Mouse (Mus musculus) CH12.LX (cell line): ENCODE measurements around the gene Sprr1a. TPM values are rescaled to one million over a fixed set of nuclear protein-coding genes. Genes with fewer than 3 reads are reported as not detected.

Experiments used
- DNase-seq: peaks from one replicate; pipeline ENCODE4 v3.0.0-alpha.2; 2013; ENCODE audit errors: extremely low read depth
- H3K27ac ChIP-seq: 2 replicates; pipeline ENCODE4 v1.5.1; 2012; ENCODE audit warnings: low read depth, mild to moderate bottlenecking, control low read depth, moderate library complexity; ENCODE audit not compliant: insufficient read depth
- H3K27me3 ChIP-seq: replicated peaks from 2 replicates; pipeline ENCODE3; 2012; ENCODE audit warnings: inconsistent platforms
- H3K36me3 ChIP-seq, 2 experiments: replicated peaks in 1 of 2; 2 replicates each; pipeline versions ENCODE3 to v1.6.1; 2012; ENCODE audit warnings: inconsistent platforms in 1 of 2, low read length in 1 of 2, mild to moderate bottlenecking in 1 of 2, mixed read lengths in 1 of 2, moderate library complexity in 1 of 2; ENCODE audit not compliant: control insufficient read depth in 1 of 2, insufficient read depth in 1 of 2
- H3K4me1 ChIP-seq, 2 experiments: 2 replicates each; pipeline ENCODE4 v1.6.1; 2012; ENCODE audit warnings: inconsistent platforms in 1 of 2, moderate library complexity in 1 of 2; ENCODE audit not compliant: insufficient read depth in 2 of 2, control insufficient read depth in 1 of 2
- H3K4me2 ChIP-seq: 2 replicates; pipeline ENCODE4 v1.6.1; 2012; ENCODE audit warnings: low read depth, mild to moderate bottlenecking, control low read depth; ENCODE audit not compliant: poor library complexity, insufficient read depth, severe bottlenecking
- H3K4me3 ChIP-seq, 3 experiments: fragments of 150-350 bp in 1 of 3; sonication (generic) in 1 of 3; replicated peaks in 1 of 3; 2 replicates each; pipeline versions ENCODE3 to v1.5.1; 2011 to 2012; ENCODE audit warnings: low read depth in 2 of 3, low read length in 2 of 3, mild to moderate bottlenecking in 2 of 3, moderate library complexity in 2 of 3, control low read depth in 1 of 3, improper control_type of control experiment in 1 of 3, inconsistent platforms in 1 of 3, mixed read lengths in 1 of 3; ENCODE audit not compliant: poor library complexity in 1 of 3
- H3K79me2 ChIP-seq: replicated peaks from 2 replicates; pipeline ENCODE4 v1.6.1; 2012; ENCODE audit warnings: mild to moderate bottlenecking, moderate library complexity; ENCODE audit not compliant: control insufficient read depth, poor library complexity, insufficient read depth, severe bottlenecking; ENCODE audit errors: extremely low read depth
- H3K9ac ChIP-seq: 2 replicates; pipeline ENCODE4 v1.6.1; 2012; ENCODE audit warnings: low read depth, mild to moderate bottlenecking, control low read depth, moderate library complexity; ENCODE audit not compliant: insufficient read depth
- H3K9me3 ChIP-seq: replicated peaks from 2 replicates; pipeline ENCODE3; 2012; ENCODE audit warnings: low read length, inconsistent platforms, mixed read lengths
- ELF1 ChIP-seq: IDR thresholded peaks from 2 replicates; pipeline ENCODE4 v1.6.1; 2014; ENCODE audit warnings: low read depth, mild to moderate bottlenecking, inconsistent platforms, low read length, improper control_type of control experiment
- GABPA ChIP-seq: IDR thresholded peaks from 2 replicates; pipeline ENCODE4 v1.6.1; 2012; ENCODE audit warnings: low read depth, low read length, improper control_type of control experiment, inconsistent platforms; ENCODE audit not compliant: insufficient replicate concordance
- HCFC1 ChIP-seq: IDR thresholded peaks from 2 replicates; pipeline ENCODE4 v1.6.1; 2012; ENCODE audit warnings: low read depth, mild to moderate bottlenecking, inconsistent platforms, low read length, improper control_type of control experiment
- KAT2A ChIP-seq: IDR thresholded peaks from 2 replicates; pipeline ENCODE4 v1.6.1; 2012; ENCODE audit warnings: low read length, improper control_type of control experiment, inconsistent platforms; ENCODE audit not compliant: insufficient replicate concordance
- MAX ChIP-seq: IDR thresholded peaks from 2 replicates; pipeline ENCODE4 v1.6.1; 2011; ENCODE audit warnings: low read length, improper control_type of control experiment
- MEF2A ChIP-seq: IDR thresholded peaks from 2 replicates; pipeline ENCODE4 v1.6.1; 2014; ENCODE audit warnings: low read depth, mild to moderate bottlenecking, inconsistent platforms, low read length, improper control_type of control experiment, borderline replicate concordance
- POLR2A ChIP-seq: IDR thresholded peaks from 2 replicates; pipeline ENCODE4 v1.6.1; 2011; ENCODE audit warnings: low read depth, mild to moderate bottlenecking, improper control_type of control experiment, low read length
- SMC3 ChIP-seq: IDR thresholded peaks from 2 replicates; pipeline ENCODE4 v1.6.1; 2011; ENCODE audit warnings: low read depth, low read length, improper control_type of control experiment
- USF1 ChIP-seq: IDR thresholded peaks from 2 replicates; pipeline ENCODE4 v1.6.1; 2014; ENCODE audit warnings: low read depth, mild to moderate bottlenecking, inconsistent platforms, low read length, improper control_type of control experiment
- USF2 ChIP-seq: conservative IDR thresholded peaks from 2 replicates; pipeline ENCODE4 v1.6.1; 2011; ENCODE audit warnings: low read depth, low read length, improper control_type of control experiment
- ZC3H11A ChIP-seq: IDR thresholded peaks from 2 replicates; pipeline ENCODE4 v1.6.1; 2012; ENCODE audit warnings: low read depth, mild to moderate bottlenecking, inconsistent platforms, low read length, improper control_type of control experiment
- dilution Hi-C: fragments of 300-500 bp; cut with MboI; formaldehyde crosslinking; loops from 2 replicates; pipeline ENCODE4 v1.14.3; 2020; ENCODE audit warnings: low sequenced_read_pairs; ENCODE audit not compliant: extremely low pct_unique_long_range_greater_than_20kb, extremely low pct_ligation_motif_present
- in situ Hi-C: fragments of 300-500 bp; cut with MboI; formaldehyde crosslinking; loops from 3 replicates; pipeline ENCODE4 v1.14.3; 2019; ENCODE audit warnings: low sequenced_read_pairs, low pct_ligation_motif_present, low pct_unique_long_range_greater_than_20kb, mixed read lengths
- polyA plus RNA-seq: library from polyadenylated mRNA; unstranded; fragments of >175 nt; gene quantifications from 2 replicates; pipeline ENCODE4 v1.2.1, GENCODE M21; 2012; ENCODE audit warnings: low read depth; ENCODE audit not compliant: insufficient read length
- total RNA-seq, 2 experiments: library from RNA; depleted of rRNA; stranded (reverse); fragments of 300-350 nt in 1 of 2; fragments of >200 nt in 1 of 2; gene quantifications; 2 replicates each; pipeline ENCODE4 v1.2.3; 2012 to 2014

Gene Sprr1a
- total RNA-seq (2012; rRNA removed): not detected in 2 replicates
- not detected in 2 replicates for total RNA-seq (2014; rRNA removed)
- not detected in 2 replicates for polyA plus RNA-seq

GRCm38 (mm10) chr3:92485863-92486262 lies at the start of gene Sprr1a:
TSS of gene Sprr1a (minus strand) at chr3:92485895.
- Histone ChIP-seq H3K36me3 (no peaks in the 10 kb centered on the region), H3K4me3 (no peak within 1 kb of the TSS), H3K9me3 (peaks cover 39% of the 10 kb centered on the region), H3K79me2 (no peaks in the 10 kb centered on the region), H3K27ac (no peak within 1 kb of the TSS), H3K4me1 (no peaks in the 10 kb centered on the region), H3K27me3 (no peaks in the 10 kb centered on the region), H3K9ac (no peak within 1 kb of the TSS), H3K4me2 (no peak within 1 kb of the TSS)
- TF ChIP-seq HCFC1: no peak
- no peak for TF ChIP-seq ELF1
- in situ Hi-C loops: no loop called here
- DNase-seq: no peak
- dilution Hi-C loops: no loop called here

GRCm38 (mm10) chr3:92534411-92534810 lies 48.7 kb upstream of the Sprr1a start, which contains the start of gene 2310046K23Rik:
TSS of gene 2310046K23Rik (minus strand) at chr3:92534511.
- H3K9ac ChIP-seq: no peak within 1 kb of the TSS
- no peak for DNase-seq
- H3K4me3 ChIP-seq: no peak within 1 kb of the TSS
- dilution Hi-C loops: no loop called here
- no peak within 1 kb of the TSS for H3K4me2 ChIP-seq
- no peaks in the 10 kb centered on the region for H3K27me3 ChIP-seq
- H3K27ac ChIP-seq: no peak within 1 kb of the TSS
- in situ Hi-C loops: no loop called here
- TF ChIP-seq SMC3 (no peak), MEF2A (no peak), USF1 (no peak), POLR2A (no peak), MAX (no peak), ZC3H11A (no peak), KAT2A (no peak), GABPA (no peak)
- TF ChIP-seq, all 38 proteins: peak for 0
- Histone ChIP-seq H3K9me3 (peaks cover 9% of the 10 kb centered on the region), H3K79me2 (no peaks in the 10 kb centered on the region), H3K4me1 (no peaks in the 10 kb centered on the region), H3K36me3 (no peaks in the 10 kb centered on the region)

- H3K4me2 ChIP-seq: no peak overlapping the region
- dilution Hi-C loops: no loop called here
- in situ Hi-C loops: no loop called here
- no peak for TF ChIP-seq USF2
- TF ChIP-seq, all 38 proteins: peak for 0
- no peaks in the 10 kb centered on the region for H3K36me3 ChIP-seq
- no peak overlapping the region for H3K9ac ChIP-seq
- H3K9me3 ChIP-seq: peaks cover 14% of the 10 kb centered on the region
- DNase-seq: no peak
- no peaks in the 10 kb centered on the region for H3K4me1 ChIP-seq
- no peak overlapping the region for H3K27ac ChIP-seq
- H3K4me3 ChIP-seq: no peak overlapping the region
- H3K27me3 ChIP-seq: no peaks in the 10 kb centered on the region
- H3K79me2 ChIP-seq: no peaks in the 10 kb centered on the region
Observed at GRCm38 (mm10) chr3:92512325-92512724, 26.6 kb upstream of the Sprr1a start.
